Mouse (Mus musculus) hindbrain, embryonic 16.5 days (tissue): ENCODE measurements at regions not wholly inside any gene's neighbourhood (a gene's known extent, or its start where the extent isn't known, plus 50 kb on each side); places are given as distances from the start of the nearest gene placed in this dataset.
A peak's percentile ranks its signal among the peaks of the same experiment; 100 is the strongest.

Source experiments
- ATAC-seq: fragments of 200-750 bp; cut with Nextera tagmentation; 2 replicates; pipeline ENCODE4 v1.8.0; 2017; ENCODE audit warnings: moderate TSS enrichment, moderate library complexity
- H3K27ac ChIP-seq: fragments of 300-500 bp; sonication (generic); 2 replicates; pipeline ENCODE4 v1.5.1; 2014; ENCODE audit warnings: low read depth, mild to moderate bottlenecking, control low read depth, low read length, moderate library complexity
- H3K27me3 ChIP-seq: fragments of 300-500 bp; sonication (generic); replicated peaks from 2 replicates; pipeline ENCODE4 v1.6.1; 2014; ENCODE audit warnings: low read length; ENCODE audit not compliant: control insufficient read depth, insufficient read depth
- H3K36me3 ChIP-seq: fragments of 300-500 bp; sonication (generic); 2 replicates; pipeline ENCODE4 v1.6.1; 2014; ENCODE audit warnings: mild to moderate bottlenecking, low read length, moderate library complexity, mixed read lengths; ENCODE audit not compliant: control insufficient read depth, insufficient read depth
- H3K4me1 ChIP-seq: fragments of 300-500 bp; sonication (generic); 2 replicates; pipeline ENCODE4 v1.6.1; 2014; ENCODE audit warnings: low read depth, low read length; ENCODE audit not compliant: control insufficient read depth, insufficient read depth
- H3K4me2 ChIP-seq: fragments of 300-500 bp; sonication (generic); 2 replicates; pipeline ENCODE4 v1.6.1; 2014; ENCODE audit warnings: mild to moderate bottlenecking, low read length, control low read depth, moderate library complexity
- H3K4me3 ChIP-seq: fragments of 300-500 bp; sonication (generic); 2 replicates; pipeline ENCODE4 v1.5.1; 2014; ENCODE audit warnings: mild to moderate bottlenecking, low read length, control low read depth, moderate library complexity
- H3K9ac ChIP-seq: fragments of 300-500 bp; sonication (generic); 2 replicates; pipeline ENCODE4 v1.6.1; 2014; ENCODE audit warnings: low read depth, mild to moderate bottlenecking, control low read depth, low read length, moderate library complexity
- H3K9me3 ChIP-seq: fragments of 300-500 bp; sonication (generic); 2 replicates; pipeline ENCODE4 v1.6.1; 2014; ENCODE audit warnings: mild to moderate bottlenecking, low read length, moderate library complexity; ENCODE audit not compliant: control insufficient read depth
- WGBS: fragments of 180-500 bp; shearing (Covaris S2); extraction: QIAGEN DNeasy Blood & Tissue Kit; methylation state at CpG from one replicate; pipeline ENCODE4 v1.1.7; 2014; 5-methylcytosine and 5-hydroxymethylcytosine counted together

GRCm38 (mm10) chr12:54290311-54290710, 86.7 kb upstream of the Egln3 start:
- no peak overlapping the region for H3K4me2 ChIP-seq
- WGBS, result 92% methylated on average over 2 of the region's 2 CpGs

GRCm38 (mm10) chr12:54288747-54289146, 85.1 kb upstream of the Egln3 start:
- no peaks in the 10 kb centered on the region for H3K27me3 ChIP-seq
- no peak overlapping the region for H3K9ac ChIP-seq
- H3K27ac ChIP-seq, result no peak overlapping the region
- ATAC-seq, result no peak
- H3K4me2 ChIP-seq, result no peak overlapping the region
- peaks cover 15% of the 10 kb centered on the region for H3K4me1 ChIP-seq
- H3K4me3 ChIP-seq, result no peak overlapping the region
- WGBS, result 46% methylated on average over 4 of the region's 4 CpGs
- H3K36me3 ChIP-seq, result no peaks in the 10 kb centered on the region
- H3K9me3 ChIP-seq, result no peaks in the 10 kb centered on the region

More at GRCm38 (mm10) chr12:54290311-54290710, 86.7 kb upstream of the Egln3 start:
- Histone ChIP-seq H3K9me3 (no peaks in the 10 kb centered on the region), H3K4me1 (peaks cover 15% of the 10 kb centered on the region), H3K27me3 (no peaks in the 10 kb centered on the region), H3K27ac (no peak overlapping the region), H3K36me3 (no peaks in the 10 kb centered on the region), H3K9ac (no peak overlapping the region), H3K4me3 (no peak overlapping the region)
- ATAC-seq, result no peak

GRCm38 (mm10) chr12:54288041-54288502, 84.4 kb upstream of the Egln3 start:
- 27% methylated on average over 6 of the region's 6 CpGs for WGBS
- H3K9ac ChIP-seq, result no peak overlapping the region
- H3K4me2 ChIP-seq, result no peak overlapping the region
- no peaks in the 10 kb centered on the region for H3K36me3 ChIP-seq
- no peak overlapping the region for H3K4me3 ChIP-seq
- peaks cover 15% of the 10 kb centered on the region for H3K4me1 ChIP-seq
- 0 out of 2 replicates have a peak, but pooled peaks have one; percentile 53 for ATAC-seq
- H3K27ac ChIP-seq, result 0 out of 2 replicates have a peak overlapping the region, but pooled peaks have one; percentile 17
- no peaks in the 10 kb centered on the region for H3K9me3 ChIP-seq
- no peaks in the 10 kb centered on the region for H3K27me3 ChIP-seq

GRCm38 (mm10) chr12:54286911-54287819, 83.5 kb upstream of the Egln3 start:
- Histone ChIP-seq H3K4me2 (no peak overlapping the region; the same call in 1 of the 2 replicates), H3K9me3 (no peaks in the 10 kb centered on the region), H3K4me3 (no peak overlapping the region), H3K36me3 (no peaks in the 10 kb centered on the region), H3K27me3 (no peaks in the 10 kb centered on the region), H3K9ac (0 out of 2 replicates have a peak overlapping the region, but pooled peaks have one; percentile 6), H3K4me1 (peaks cover 15% of the 10 kb centered on the region), H3K27ac (peak overlapping the region; percentile 70)
- 26% methylated on average over 16 of the region's 16 CpGs for WGBS
- peak; percentile 93 for ATAC-seq

- no peak overlapping the region for H3K27ac ChIP-seq
- no peak overlapping the region for H3K4me3 ChIP-seq
- H3K4me1 ChIP-seq, result peaks cover 15% of the 10 kb centered on the region
- H3K27me3 ChIP-seq, result no peaks in the 10 kb centered on the region
- H3K9ac ChIP-seq, result no peak overlapping the region
- no peak overlapping the region for H3K4me2 ChIP-seq
- no peak for ATAC-seq
- no peaks in the 10 kb centered on the region for H3K9me3 ChIP-seq
- H3K36me3 ChIP-seq, result no peaks in the 10 kb centered on the region
- WGBS, result 22% methylated on average over 4 of the region's 4 CpGs
Measured at GRCm38 (mm10) chr12:54283646-54284045, 80.0 kb upstream of the Egln3 start.

GRCm38 (mm10) chr12:54283011-54283410, 79.4 kb upstream of the Egln3 start:
- no peaks in the 10 kb centered on the region for H3K36me3 ChIP-seq
- no peak overlapping the region for H3K4me3 ChIP-seq
- WGBS, result 81% methylated on average over 1 of the region's 1 CpGs
- no peak overlapping the region for H3K9ac ChIP-seq
- H3K27me3 ChIP-seq, result no peaks in the 10 kb centered on the region
- ATAC-seq, result no peak
- no peaks in the 10 kb centered on the region for H3K9me3 ChIP-seq
- H3K27ac ChIP-seq, result no peak overlapping the region
- H3K4me2 ChIP-seq, result no peak overlapping the region
- peaks cover 13% of the 10 kb centered on the region for H3K4me1 ChIP-seq

- H3K9ac ChIP-seq, result no peak overlapping the region
- H3K4me1 ChIP-seq, result peaks cover 7% of the 10 kb centered on the region
- no peak for ATAC-seq
- H3K4me2 ChIP-seq, result no peak overlapping the region
- H3K9me3 ChIP-seq, result no peaks in the 10 kb centered on the region
- no peak overlapping the region for H3K4me3 ChIP-seq
- H3K27ac ChIP-seq, result no peak overlapping the region
- 61% methylated on average over 4 of the region's 4 CpGs for WGBS
- H3K27me3 ChIP-seq, result no peaks in the 10 kb centered on the region
- H3K36me3 ChIP-seq, result no peaks in the 10 kb centered on the region
Measured at GRCm38 (mm10) chr12:54282281-54282921, 78.7 kb upstream of the Egln3 start.

- no peak overlapping the region for H3K9ac ChIP-seq
- H3K9me3 ChIP-seq, result no peaks in the 10 kb centered on the region
- no peaks in the 10 kb centered on the region for H3K4me1 ChIP-seq
- ATAC-seq, result no peak
- no peaks in the 10 kb centered on the region for H3K27me3 ChIP-seq
- 88% methylated on average over 4 of the region's 4 CpGs for WGBS
- H3K36me3 ChIP-seq, result no peaks in the 10 kb centered on the region
- no peak overlapping the region for H3K4me3 ChIP-seq
- no peak overlapping the region for H3K4me2 ChIP-seq
- H3K27ac ChIP-seq, result no peak overlapping the region
Measured at GRCm38 (mm10) chr12:54280457-54280856, 76.8 kb upstream of the Egln3 start.

- no peaks in the 10 kb centered on the region for H3K9me3 ChIP-seq
- no peaks in the 10 kb centered on the region for H3K27me3 ChIP-seq
- WGBS, result 87% methylated on average over 3 of the region's 3 CpGs
- no peak overlapping the region for H3K4me2 ChIP-seq
- no peak for ATAC-seq
- no peaks in the 10 kb centered on the region for H3K36me3 ChIP-seq
- no peak overlapping the region for H3K4me3 ChIP-seq
- H3K27ac ChIP-seq, result no peak overlapping the region
- H3K4me1 ChIP-seq, result no peaks in the 10 kb centered on the region
- no peak overlapping the region for H3K9ac ChIP-seq
Measured at GRCm38 (mm10) chr12:54280001-54280400, 76.3 kb upstream of the Egln3 start.
